Mouse (Mus musculus): ENCODE measurements at regions not wholly inside any gene's neighbourhood (a gene's known extent, or its start where the extent isn't known, plus 50 kb on each side); places are given as distances from the start of the nearest gene placed in this dataset.
A peak's percentile ranks its signal among the peaks of the same experiment; 100 is the strongest.

- Histone ChIP-seq H3K27me3 (no peaks in the 10 kb centered on the region), H3K27ac (no peak overlapping the region), H3K4me1 (0 out of 2 replicates have a peak, but pooled peaks cover 3% of the 10 kb centered on the region), H3K36me3 (no peaks in the 10 kb centered on the region), H3K4me3 (no peak overlapping the region), H3K9ac (no peak overlapping the region), H3K4me2 (no peak overlapping the region), H3K9me3 (no peaks in the 10 kb centered on the region)
- WGBS, result 93% methylated on average over 2 of the region's 2 CpGs
- no peak for ATAC-seq (ENCODE audit: insufficient number of reproducible peaks, low FRiP score, low TSS enrichment, low read depth)
Measured at GRCm38 (mm10) chr2:74463407-74463806, 115.8 kb downstream of the Lnpk start.

- 21% methylated on average over 11 of the region's 11 CpGs for WGBS
- no peaks in the 10 kb centered on the region for H3K36me3 ChIP-seq
- H3K27me3 ChIP-seq, result no peaks in the 10 kb centered on the region
- H3K9ac ChIP-seq, result no peak overlapping the region
- no peak overlapping the region for H3K4me3 ChIP-seq
- H3K4me1 ChIP-seq, result 0 out of 2 replicates have a peak, but pooled peaks cover 3% of the 10 kb centered on the region
- no peak overlapping the region for H3K27ac ChIP-seq
- H3K4me2 ChIP-seq, result no peak overlapping the region
- H3K9me3 ChIP-seq, result no peaks in the 10 kb centered on the region
- ATAC-seq (ENCODE audit: insufficient number of reproducible peaks, low FRiP score, low TSS enrichment, low read depth), result no peak
Measured at GRCm38 (mm10) chr2:74461211-74461844, 117.9 kb downstream of the Lnpk start.

- Histone ChIP-seq H3K4me1 (peaks cover 13% of the 10 kb centered on the region), H3K36me3 (no peaks in the 10 kb centered on the region), H3K9me3 (no peaks in the 10 kb centered on the region), H3K27ac (no peak overlapping the region), H3K4me2 (no peak overlapping the region), H3K9ac (no peak overlapping the region), H3K4me3 (no peak overlapping the region), H3K27me3 (no peaks in the 10 kb centered on the region)
- 29% methylated on average over 4 of the region's 4 CpGs for WGBS
- ATAC-seq (ENCODE audit: insufficient number of reproducible peaks, low FRiP score, low TSS enrichment, low read depth), result no peak
Measured at GRCm38 (mm10) chr2:74454431-74454830, 124.8 kb downstream of the Lnpk start.

- H3K27me3 ChIP-seq, result no peaks in the 10 kb centered on the region
- no peak overlapping the region for H3K27ac ChIP-seq
- no peak overlapping the region for H3K4me2 ChIP-seq
- H3K4me3 ChIP-seq, result no peak overlapping the region
- H3K9ac ChIP-seq, result no peak overlapping the region
- no peaks in the 10 kb centered on the region for H3K36me3 ChIP-seq
- no peaks in the 10 kb centered on the region for H3K9me3 ChIP-seq
- ATAC-seq (ENCODE audit: insufficient number of reproducible peaks, low FRiP score, low TSS enrichment, low read depth), result no peak
- H3K4me1 ChIP-seq, result peaks cover 13% of the 10 kb centered on the region
- WGBS, result 78% methylated on average over 1 of the region's 1 CpGs
Measured at GRCm38 (mm10) chr2:74452679-74453078, 126.6 kb downstream of the Lnpk start.

DNA sequence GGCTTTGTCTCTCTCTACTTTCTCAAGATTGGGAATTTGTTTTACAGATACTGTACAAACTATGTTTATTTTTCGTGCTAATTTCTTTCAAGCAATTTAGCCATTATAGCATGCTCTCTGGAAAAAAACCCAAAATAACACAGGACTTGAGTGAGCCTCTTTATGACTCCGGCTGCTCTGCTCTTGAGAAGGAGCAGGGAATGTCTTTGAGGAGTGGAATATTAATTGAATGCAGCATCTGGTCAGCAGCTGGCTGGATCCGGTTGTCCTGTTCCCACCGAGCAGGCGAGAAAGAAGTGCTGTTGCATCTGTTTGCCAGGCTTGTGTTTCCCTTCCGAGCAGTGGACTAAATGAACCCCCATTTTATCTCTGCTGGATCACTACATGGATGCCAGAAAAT is 127.7 kb downstream of the Lnpk start:
- Histone ChIP-seq H3K4me3 (no peak overlapping the region), H3K36me3 (no peaks in the 10 kb centered on the region), H3K9me3 (no peaks in the 10 kb centered on the region), H3K4me1 (peaks cover 13% of the 10 kb centered on the region), H3K4me2 (peak overlapping the region; percentile 24; the same call in 1 of the 2 replicates), H3K27me3 (no peaks in the 10 kb centered on the region), H3K27ac (no peak overlapping the region), H3K9ac (no peak overlapping the region)
- ATAC-seq (ENCODE audit: insufficient number of reproducible peaks, low FRiP score, low TSS enrichment, low read depth), result no peak
- WGBS, result 13% methylated on average over 6 of the region's 6 CpGs

- Histone ChIP-seq H3K4me1 (peaks cover 13% of the 10 kb centered on the region), H3K27me3 (no peaks in the 10 kb centered on the region), H3K4me2 (peak overlapping the region; percentile 24; the same call in 1 of the 2 replicates), H3K9ac (no peak overlapping the region), H3K36me3 (no peaks in the 10 kb centered on the region), H3K27ac (no peak overlapping the region), H3K9me3 (no peaks in the 10 kb centered on the region), H3K4me3 (no peak overlapping the region)
- WGBS, result 23% methylated on average over 4 of the region's 4 CpGs
- no peak for ATAC-seq (ENCODE audit: insufficient number of reproducible peaks, low FRiP score, low TSS enrichment, low read depth)
Measured at GRCm38 (mm10) chr2:74451038-74451437, 128.2 kb downstream of the Lnpk start.

DNA sequence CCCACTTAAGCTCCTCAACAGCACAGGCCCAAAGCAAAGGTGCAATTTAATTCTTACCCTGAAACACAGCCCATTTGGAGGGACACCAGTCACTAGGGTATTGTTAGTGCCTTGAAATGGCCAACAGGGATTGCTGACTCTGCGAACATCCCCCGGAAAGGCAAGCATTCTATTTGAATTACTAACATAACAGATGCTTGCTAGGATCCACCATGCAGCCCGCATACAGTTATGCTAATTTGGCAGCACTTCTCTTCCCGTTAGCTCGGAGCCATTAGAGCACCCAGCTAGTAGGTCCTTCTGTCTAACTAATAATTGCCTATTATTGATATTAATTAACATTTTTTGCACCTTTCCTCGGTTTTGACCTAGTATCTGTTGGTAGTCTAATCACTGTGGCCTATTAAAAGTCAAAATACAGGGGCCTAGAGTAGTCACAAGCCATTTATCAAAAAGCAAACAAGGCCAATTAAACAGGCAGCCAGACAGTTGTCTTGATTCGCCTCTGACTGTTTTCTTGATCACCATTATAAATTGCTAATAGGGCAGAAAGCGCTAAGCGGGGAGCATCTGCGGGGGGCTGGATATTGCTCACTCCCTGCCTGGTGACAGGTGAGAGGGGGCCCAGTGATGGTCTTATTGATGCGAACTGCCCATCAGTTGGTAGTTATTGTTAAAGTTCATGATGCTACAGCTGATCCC is 129.0 kb downstream of the Lnpk start:
- H3K4me1 ChIP-seq, result peaks cover 13% of the 10 kb centered on the region
- H3K27me3 ChIP-seq, result no peaks in the 10 kb centered on the region
- 55% methylated on average over 11 of the region's 11 CpGs for WGBS
- H3K9ac ChIP-seq, result no peak overlapping the region
- H3K4me3 ChIP-seq, result no peak overlapping the region
- no peak for ATAC-seq (ENCODE audit: insufficient number of reproducible peaks, low FRiP score, low TSS enrichment, low read depth)
- H3K4me2 ChIP-seq, result no peak overlapping the region
- H3K36me3 ChIP-seq, result no peaks in the 10 kb centered on the region
- no peak overlapping the region for H3K27ac ChIP-seq
- no peaks in the 10 kb centered on the region for H3K9me3 ChIP-seq

DNA sequence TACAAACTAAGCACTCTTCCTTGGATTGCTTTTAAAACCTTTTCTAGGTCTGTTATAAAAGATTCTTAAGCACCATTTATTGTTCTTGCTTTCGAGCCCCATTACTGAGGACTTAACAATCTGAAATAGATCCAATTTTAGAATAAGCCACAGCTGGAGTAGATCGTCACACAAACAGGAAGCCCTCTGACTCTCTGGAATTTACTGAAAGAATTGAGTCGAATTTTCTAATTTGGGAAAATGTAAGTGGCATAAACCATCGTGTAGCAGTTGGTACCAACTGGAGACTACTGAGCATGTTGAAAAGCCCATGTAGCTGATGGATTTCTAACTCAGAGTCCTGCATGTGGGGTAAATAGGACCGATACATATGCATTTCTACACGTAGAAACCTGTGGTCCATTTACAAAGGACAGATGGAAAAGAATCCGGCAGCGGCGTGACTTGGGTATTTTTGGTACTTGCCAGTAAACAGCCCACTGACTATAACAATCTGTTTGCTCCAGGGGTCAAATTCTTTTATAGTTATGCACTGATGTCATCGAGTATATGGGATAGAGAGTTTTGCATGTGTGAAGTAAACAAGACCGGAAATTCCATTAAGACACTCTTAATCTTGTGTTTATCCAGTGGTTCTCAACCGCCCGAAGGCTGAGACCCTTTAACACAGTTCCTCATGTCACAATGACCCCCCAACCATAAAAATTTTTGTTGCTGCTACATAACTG is 143.9 kb downstream of the Lnpk start:
- Histone ChIP-seq H3K9me3 (no peaks in the 10 kb centered on the region), H3K36me3 (no peaks in the 10 kb centered on the region), H3K9ac (no peak overlapping the region), H3K4me1 (no peaks in the 10 kb centered on the region), H3K4me2 (no peak overlapping the region), H3K4me3 (no peak overlapping the region), H3K27ac (0 out of 2 replicates have a peak overlapping the region, but pooled peaks have one; percentile 27), H3K27me3 (no peaks in the 10 kb centered on the region)
- ATAC-seq (ENCODE audit: insufficient number of reproducible peaks, low FRiP score, low TSS enrichment, low read depth), result no peak
- 66% methylated on average over 13 of the region's 13 CpGs for WGBS

DNA sequence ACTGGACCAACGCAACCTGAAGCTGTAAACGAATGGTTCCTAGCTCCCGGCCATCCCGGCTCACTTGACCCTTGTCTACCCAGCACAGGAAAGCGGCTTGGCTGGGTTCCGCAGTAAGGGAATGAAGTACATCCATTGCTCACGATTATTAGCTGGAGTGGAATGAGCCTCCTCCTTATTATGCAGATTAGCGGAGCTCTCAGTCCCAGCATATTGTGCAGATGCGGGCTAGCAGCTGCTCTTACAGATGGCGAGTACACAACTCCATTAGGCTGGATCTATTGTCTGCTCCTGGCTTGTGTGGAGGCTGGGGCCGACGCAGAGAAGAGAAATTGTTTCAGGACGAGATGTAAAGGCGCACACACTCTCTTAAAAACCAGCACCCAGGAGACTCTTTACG is 152.5 kb downstream of the Lnpk start:
- Histone ChIP-seq H3K4me2 (no peak overlapping the region), H3K27me3 (no peaks in the 10 kb centered on the region), H3K9me3 (no peaks in the 10 kb centered on the region), H3K9ac (no peak overlapping the region), H3K4me1 (no peaks in the 10 kb centered on the region), H3K27ac (no peak overlapping the region), H3K4me3 (no peak overlapping the region), H3K36me3 (no peaks in the 10 kb centered on the region)
- WGBS, result 52% methylated on average over 15 of the region's 15 CpGs
- no peak for ATAC-seq (ENCODE audit: insufficient number of reproducible peaks, low FRiP score, low TSS enrichment, low read depth)

- ATAC-seq (ENCODE audit: insufficient number of reproducible peaks, low FRiP score, low TSS enrichment, low read depth), result no peak
- 78% methylated on average over 3 of the region's 3 CpGs for WGBS
Measured at GRCm38 (mm10) chr2:74424726-74425125, 154.5 kb downstream of the Lnpk start.

GRCm38 (mm10) chr2:74416097-74416496 is 163.1 kb downstream of the Lnpk start:
- Histone ChIP-seq H3K27ac (no peak overlapping the region), H3K36me3 (no peaks in the 10 kb centered on the region), H3K4me2 (no peak overlapping the region), H3K9me3 (no peaks in the 10 kb centered on the region), H3K9ac (no peak overlapping the region), H3K27me3 (no peaks in the 10 kb centered on the region), H3K4me3 (no peak overlapping the region), H3K4me1 (no peaks in the 10 kb centered on the region)
- ATAC-seq (ENCODE audit: insufficient number of reproducible peaks, low FRiP score, low TSS enrichment, low read depth), result no peak
- 84% methylated on average over 4 of the region's 4 CpGs for WGBS

More at GRCm38 (mm10) chr2:74424726-74425125, 154.5 kb downstream of the Lnpk start:
- H3K27ac ChIP-seq, result no peak overlapping the region
- no peak overlapping the region for H3K9ac ChIP-seq
- no peaks in the 10 kb centered on the region for H3K27me3 ChIP-seq
- no peak overlapping the region for H3K4me3 ChIP-seq
- no peaks in the 10 kb centered on the region for H3K4me1 ChIP-seq
- H3K36me3 ChIP-seq, result no peaks in the 10 kb centered on the region
- H3K9me3 ChIP-seq, result no peaks in the 10 kb centered on the region
- no peak overlapping the region for H3K4me2 ChIP-seq

DNA sequence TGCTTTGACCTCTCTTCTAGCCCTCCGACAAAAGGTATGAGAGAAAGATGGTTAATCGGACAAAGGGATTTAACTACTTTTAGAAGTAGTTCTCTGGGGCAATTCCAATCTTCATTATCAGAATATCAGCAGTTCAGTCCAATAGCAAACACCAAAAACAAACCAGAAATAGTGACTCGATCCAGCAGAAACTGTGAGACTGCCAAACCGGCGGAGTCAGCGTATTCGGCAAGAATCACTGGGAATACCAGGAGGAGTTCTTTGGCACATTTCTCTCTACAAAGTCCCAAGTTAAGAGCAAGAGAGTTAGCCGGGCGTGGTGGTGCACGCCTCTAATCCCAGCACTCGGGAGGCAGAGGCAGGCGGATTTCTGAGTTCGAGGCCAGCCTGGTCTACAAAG is 164.5 kb downstream of the Lnpk start:
- no peak overlapping the region for H3K27ac ChIP-seq
- H3K4me1 ChIP-seq, result 0 out of 2 replicates have a peak, but pooled peaks cover 2% of the 10 kb centered on the region
- ATAC-seq (ENCODE audit: insufficient number of reproducible peaks, low FRiP score, low TSS enrichment, low read depth), result no peak
- 95% methylated on average over 13 of the region's 13 CpGs for WGBS
- no peaks in the 10 kb centered on the region for H3K27me3 ChIP-seq
- no peak overlapping the region for H3K4me3 ChIP-seq
- H3K36me3 ChIP-seq, result no peaks in the 10 kb centered on the region
- no peak overlapping the region for H3K9ac ChIP-seq
- H3K9me3 ChIP-seq, result no peaks in the 10 kb centered on the region
- H3K4me2 ChIP-seq, result no peak overlapping the region

Measured in limb, embryonic 15.5 days (tissue).